Mouse (Mus musculus) E14TG2a.4 (cell line): ENCODE measurements around the gene Prdm12.

Source experiments
- CTCF ChIP-seq: conservative IDR thresholded peaks from 2 replicates; pipeline ENCODE4 v1.5.1; 2014; ENCODE audit warnings: low read length
- NANOG ChIP-seq: IDR thresholded peaks from 2 replicates; pipeline ENCODE4 v1.6.1; 2014; ENCODE audit warnings: borderline replicate concordance, low read length, mixed read lengths
- POU5F1 ChIP-seq: IDR thresholded peaks from 2 replicates; pipeline ENCODE4 v1.6.1; 2014; ENCODE audit warnings: low read length, borderline replicate concordance

DNA sequence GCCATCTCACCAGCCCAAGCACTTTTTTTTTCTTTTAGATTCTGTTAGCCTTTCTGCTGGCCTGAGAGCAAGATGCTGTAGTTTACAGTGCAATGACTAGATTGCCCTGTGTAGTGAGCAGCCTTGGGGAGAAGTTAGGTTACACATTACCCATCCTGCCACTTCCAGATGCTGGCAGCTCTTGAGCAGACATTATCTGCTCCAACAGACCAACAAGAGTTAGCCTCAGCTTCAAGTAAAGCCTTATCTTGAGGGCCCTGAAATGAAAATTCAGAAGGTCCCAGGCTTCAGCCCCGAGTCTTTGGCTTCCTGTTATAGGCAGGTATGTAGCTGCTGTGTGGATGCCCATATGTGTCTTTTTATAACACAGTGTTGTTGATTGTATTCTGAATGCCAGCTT lies 32.3 kb upstream of the Prdm12 start:
- TF ChIP-seq CTCF (no peak), NANOG (no peak), POU5F1 (no peak)
